Mouse (Mus musculus) CH12.LX (cell line): ENCODE results near the gene Mff. TPM values are rescaled to one million over a fixed set of nuclear protein-coding genes. Genes with fewer than 3 reads are reported as not detected.

Experiments
- DNase-seq: peaks from one replicate; pipeline ENCODE4 v3.0.0-alpha.2; 2013; ENCODE audit errors: extremely low read depth
- H3K27ac ChIP-seq: 2 replicates; pipeline ENCODE4 v1.5.1; 2012; ENCODE audit warnings: low read depth, mild to moderate bottlenecking, control low read depth, moderate library complexity; ENCODE audit not compliant: insufficient read depth
- H3K27me3 ChIP-seq: replicated peaks from 2 replicates; pipeline ENCODE3; 2012; ENCODE audit warnings: inconsistent platforms
- H3K36me3 ChIP-seq, 2 experiments: replicated peaks in 1 of 2; 2 replicates each; pipeline versions ENCODE3 to v1.6.1; 2012; ENCODE audit warnings: inconsistent platforms in 1 of 2, low read length in 1 of 2, mild to moderate bottlenecking in 1 of 2, mixed read lengths in 1 of 2, moderate library complexity in 1 of 2; ENCODE audit not compliant: control insufficient read depth in 1 of 2, insufficient read depth in 1 of 2
- H3K4me1 ChIP-seq, 2 experiments: 2 replicates each; pipeline ENCODE4 v1.6.1; 2012; ENCODE audit warnings: inconsistent platforms in 1 of 2, moderate library complexity in 1 of 2; ENCODE audit not compliant: insufficient read depth in 2 of 2, control insufficient read depth in 1 of 2
- H3K4me2 ChIP-seq: 2 replicates; pipeline ENCODE4 v1.6.1; 2012; ENCODE audit warnings: low read depth, mild to moderate bottlenecking, control low read depth; ENCODE audit not compliant: poor library complexity, insufficient read depth, severe bottlenecking
- H3K4me3 ChIP-seq, 3 experiments: fragments of 150-350 bp in 1 of 3; sonication (generic) in 1 of 3; replicated peaks in 1 of 3; 2 replicates each; pipeline versions ENCODE3 to v1.5.1; 2011 to 2012; ENCODE audit warnings: low read depth in 2 of 3, low read length in 2 of 3, mild to moderate bottlenecking in 2 of 3, moderate library complexity in 2 of 3, control low read depth in 1 of 3, improper control_type of control experiment in 1 of 3, inconsistent platforms in 1 of 3, mixed read lengths in 1 of 3; ENCODE audit not compliant: poor library complexity in 1 of 3
- H3K79me2 ChIP-seq: replicated peaks from 2 replicates; pipeline ENCODE4 v1.6.1; 2012; ENCODE audit warnings: mild to moderate bottlenecking, moderate library complexity; ENCODE audit not compliant: control insufficient read depth, poor library complexity, insufficient read depth, severe bottlenecking; ENCODE audit errors: extremely low read depth
- H3K9ac ChIP-seq: 2 replicates; pipeline ENCODE4 v1.6.1; 2012; ENCODE audit warnings: low read depth, mild to moderate bottlenecking, control low read depth, moderate library complexity; ENCODE audit not compliant: insufficient read depth
- H3K9me3 ChIP-seq: replicated peaks from 2 replicates; pipeline ENCODE3; 2012; ENCODE audit warnings: low read length, inconsistent platforms, mixed read lengths
- CHD1 ChIP-seq: IDR thresholded peaks from 2 replicates; pipeline ENCODE4 v1.6.1; 2012; ENCODE audit warnings: low read depth, low read length, improper control_type of control experiment, inconsistent platforms
- EP300 ChIP-seq: IDR thresholded peaks from 2 replicates; pipeline ENCODE4 v1.6.1; 2011; ENCODE audit warnings: low read length, improper control_type of control experiment
- GABPA ChIP-seq: IDR thresholded peaks from 2 replicates; pipeline ENCODE4 v1.6.1; 2012; ENCODE audit warnings: low read depth, low read length, improper control_type of control experiment, inconsistent platforms; ENCODE audit not compliant: insufficient replicate concordance
- HCFC1 ChIP-seq: IDR thresholded peaks from 2 replicates; pipeline ENCODE4 v1.6.1; 2012; ENCODE audit warnings: low read depth, mild to moderate bottlenecking, inconsistent platforms, low read length, improper control_type of control experiment
- IRF4 ChIP-seq: IDR thresholded peaks from 2 replicates; pipeline ENCODE4 v1.6.1; 2014; ENCODE audit warnings: low read depth, mild to moderate bottlenecking, inconsistent platforms, low read length, improper control_type of control experiment
- MEF2A ChIP-seq: IDR thresholded peaks from 2 replicates; pipeline ENCODE4 v1.6.1; 2014; ENCODE audit warnings: low read depth, mild to moderate bottlenecking, inconsistent platforms, low read length, improper control_type of control experiment, borderline replicate concordance
- NRF1 ChIP-seq: IDR thresholded peaks from 2 replicates; pipeline ENCODE4 v1.6.1; 2014; ENCODE audit warnings: low read depth, mild to moderate bottlenecking, inconsistent platforms, low read length, improper control_type of control experiment, moderate library complexity
- POLR2AphosphoS2 ChIP-seq: IDR thresholded peaks from 2 replicates; pipeline ENCODE4 v1.6.1; 2011; ENCODE audit warnings: low read depth, low read length, improper control_type of control experiment
- RAD21 ChIP-seq: IDR thresholded peaks from 2 replicates; pipeline ENCODE4 v1.6.1; 2011; ENCODE audit warnings: low read depth, mild to moderate bottlenecking, low read length, improper control_type of control experiment, moderate library complexity
- SIN3A ChIP-seq: IDR thresholded peaks from 2 replicates; pipeline ENCODE4 v1.6.1; 2012; ENCODE audit warnings: low read length, improper control_type of control experiment, inconsistent platforms
- ZNF384 ChIP-seq: IDR thresholded peaks from 2 replicates; pipeline ENCODE4 v1.6.1; 2012; ENCODE audit warnings: low read depth, low read length, improper control_type of control experiment, inconsistent platforms
- dilution Hi-C: fragments of 300-500 bp; cut with MboI; formaldehyde crosslinking; loops from 2 replicates; pipeline ENCODE4 v1.14.3; 2020; ENCODE audit warnings: low sequenced_read_pairs; ENCODE audit not compliant: extremely low pct_unique_long_range_greater_than_20kb, extremely low pct_ligation_motif_present
- in situ Hi-C: fragments of 300-500 bp; cut with MboI; formaldehyde crosslinking; loops from 3 replicates; pipeline ENCODE4 v1.14.3; 2019; ENCODE audit warnings: low sequenced_read_pairs, low pct_ligation_motif_present, low pct_unique_long_range_greater_than_20kb, mixed read lengths
- polyA plus RNA-seq: library from polyadenylated mRNA; unstranded; fragments of >175 nt; gene quantifications from 2 replicates; pipeline ENCODE4 v1.2.1, GENCODE M21; 2012; ENCODE audit warnings: low read depth; ENCODE audit not compliant: insufficient read length
- total RNA-seq, 2 experiments: library from RNA; depleted of rRNA; stranded (reverse); fragments of 300-350 nt in 1 of 2; fragments of >200 nt in 1 of 2; gene quantifications; 2 replicates each; pipeline ENCODE4 v1.2.3; 2012 to 2014

Gene Mff
- total and polyA plus RNA-seq, 3 experiments: 90.7 to 232 (median 169) TPM

- DNase-seq: no peak
- TF ChIP-seq IRF4 (no peak), EP300 (no peak), POLR2AphosphoS2 (no peak)
- H3K9me3 ChIP-seq: no peaks in the 10 kb centered on the region
- H3K4me2 ChIP-seq: no peak overlapping the region
- in situ Hi-C loops: no loop called here
- dilution Hi-C loops: no loop called here
- H3K36me3 ChIP-seq: peaks cover 31 to 60% of the 10 kb centered on the region in 2 experiments
- peaks cover 0 to 11% of the 10 kb centered on the region in 2 experiments; a peak in 1 of 4 replicates for H3K4me1 ChIP-seq
- H3K27me3 ChIP-seq: no peaks in the 10 kb centered on the region
- no peak overlapping the region for H3K27ac ChIP-seq
- H3K79me2 ChIP-seq: 0 out of 2 replicates have a peak, but pooled peaks cover 3% of the 10 kb centered on the region
- H3K9ac ChIP-seq: no peak overlapping the region
- no peak overlapping the region for H3K4me3 ChIP-seq
These were observed 19.3 kb downstream of the Mff start for GRCm38 (mm10) chr1:82743962-82744361.

GRCm38 (mm10) chr1:82746408-82746807 is 21.7 kb downstream of the Mff start:
- H3K9ac ChIP-seq: no peak overlapping the region
- no peak overlapping the region for H3K4me2 ChIP-seq
- H3K4me3 ChIP-seq: no peak overlapping the region
- in situ Hi-C loops (no loop called here), dilution Hi-C loops (no loop called here)
- H3K79me2 ChIP-seq: no peaks in the 10 kb centered on the region
- no peaks in the 10 kb centered on the region for H3K9me3 ChIP-seq
- H3K4me1 ChIP-seq: no peaks in the 10 kb centered on the region
- peaks cover 24 to 69% of the 10 kb centered on the region in 2 experiments for H3K36me3 ChIP-seq
- no peak overlapping the region for H3K27ac ChIP-seq
- TF ChIP-seq NRF1 (no peak), HCFC1 (no peak), SIN3A (no peak), GABPA (no peak)
- DNase-seq: no peak
- no peaks in the 10 kb centered on the region for H3K27me3 ChIP-seq

- Histone ChIP-seq H3K9me3 (no peaks in the 10 kb centered on the region), H3K36me3 (peaks cover 19 to 69% of the 10 kb centered on the region in 2 experiments), H3K4me3 (no peak overlapping the region), H3K4me2 (no peak overlapping the region), H3K27ac (no peak overlapping the region), H3K79me2 (no peaks in the 10 kb centered on the region), H3K4me1 (no peaks in the 10 kb centered on the region), H3K9ac (no peak overlapping the region)
- no peak for DNase-seq
- in situ Hi-C loops: no loop called here
- dilution Hi-C loops: no loop called here
- TF ChIP-seq HCFC1: no peak
- TF ChIP-seq MEF2A: no peak
- no peak for TF ChIP-seq NRF1
- TF ChIP-seq POLR2AphosphoS2: no peak
- no peak for TF ChIP-seq CHD1
- TF ChIP-seq ZNF384: no peak
- TF ChIP-seq SIN3A: no peak
- TF ChIP-seq RAD21: no peak
- TF ChIP-seq, all 38 proteins: peak for 0
- H3K27me3 ChIP-seq: no peaks in the 10 kb centered on the region
These were observed 23.2 kb downstream of the Mff start for GRCm38 (mm10) chr1:82747714-82748452.
